Mouse (Mus musculus): Measurements from ENCODE around the gene Cdkl5. TPM values are rescaled to one million over a fixed set of nuclear protein-coding genes. Genes with fewer than 3 reads are reported as not detected.

The Cdkl5 gene
- polyA plus RNA-seq (2012; rRNA removed): 0.23 and 0.53 TPM in 2 replicates

DNA sequence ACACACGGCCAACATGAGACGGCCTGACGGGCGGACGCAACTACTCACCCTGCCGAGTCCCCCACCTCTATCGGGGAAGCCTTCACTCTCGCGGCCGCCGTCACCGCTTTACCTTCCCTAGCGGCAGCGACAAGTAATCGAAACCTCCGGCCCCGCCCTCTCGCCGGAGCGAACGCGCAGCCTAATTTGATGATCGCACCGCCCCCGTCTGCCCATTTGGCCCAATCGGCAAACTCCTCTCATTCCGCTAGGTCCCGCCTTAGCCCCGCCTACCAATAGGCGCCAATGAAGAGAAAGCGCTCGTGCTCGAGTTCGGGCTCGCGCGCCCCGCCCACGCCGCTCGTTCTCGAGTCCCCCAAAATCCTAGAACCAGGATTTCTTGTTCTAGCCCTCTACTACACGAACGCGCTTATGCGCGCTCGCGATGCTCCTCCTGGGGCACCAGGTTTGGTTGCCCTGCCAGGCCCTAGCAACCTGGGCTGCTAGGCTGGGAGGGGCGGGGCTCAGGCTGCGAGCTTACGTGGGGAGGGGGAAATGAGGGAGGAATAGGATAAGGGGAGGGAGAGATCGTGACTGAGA lies at the start of gene Cdkl5:
Gene Cdkl5, minus strand, starts transcription at position 162 of the 579 bp plus-strand sequence.
- no peaks in the 10 kb centered on the region for H3K27me3 ChIP-seq (ENCODE audit: control insufficient read depth, insufficient read depth, low read length)
- H3K36me3 ChIP-seq (ENCODE audit: control insufficient read depth, insufficient read depth, low read length): no peaks in the 10 kb centered on the region
- H3K27ac ChIP-seq (ENCODE audit: insufficient read depth, low read length): peak within 1 kb of the TSS; percentile 45
- H3K4me3 ChIP-seq (ENCODE audit: extremely low read depth, insufficient read depth, insufficient read length): peak within 1 kb of the TSS; percentile 80
- TF ChIP-seq CTCF (IDR thresholded peaks at IDR 0.05; ENCODE audit: extremely low read depth, insufficient read depth, insufficient read length, insufficient replicate concordance) (no peak), POLR2A (IDR thresholded peaks at IDR 0.05; ENCODE audit: low read depth, low read length) (peak; percentile 16; the same call in 1 of the 2 replicates)
- no peaks in the 10 kb centered on the region for H3K4me1 ChIP-seq (ENCODE audit: control insufficient read depth, insufficient read depth, insufficient read length)
- 34% methylated on average over 53 of the region's 53 CpGs for WGBS
- DNase-seq (ENCODE audit: low read depth in 1 of 2, low spot score in 2 of 2): peak; percentile 89

DNA sequence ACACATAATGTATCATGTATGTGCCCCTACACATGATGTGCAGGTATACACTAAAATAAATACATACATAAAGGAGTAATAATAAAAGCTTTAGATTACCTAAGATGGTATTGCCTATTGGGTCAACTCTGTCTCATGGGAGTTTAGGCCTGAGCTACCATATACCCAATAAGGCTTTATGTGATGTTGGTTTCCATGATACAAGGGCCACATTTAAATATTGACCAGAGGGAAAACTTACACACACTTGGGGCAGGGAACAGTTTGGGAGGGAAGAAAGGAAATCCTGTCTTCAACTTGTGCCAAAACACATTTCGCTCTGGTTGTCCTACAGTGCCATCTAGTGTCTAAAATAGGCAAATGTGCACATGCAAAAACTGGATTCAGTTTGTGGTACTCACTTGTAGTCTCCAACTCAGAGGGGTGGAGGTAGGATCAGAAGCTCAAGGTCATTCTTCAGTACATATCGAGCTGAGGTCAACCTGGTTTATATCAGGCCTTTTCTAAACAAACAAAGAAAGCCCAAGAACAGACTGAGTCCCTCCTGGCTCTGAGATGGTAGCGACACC lies 38.8 kb upstream of the Cdkl5 start:
- H3K27ac ChIP-seq (ENCODE audit: insufficient read depth, low read length): no peak overlapping the region
- TF ChIP-seq POLR2A (IDR thresholded peaks at IDR 0.05; ENCODE audit: low read depth, low read length) (no peak), CTCF (IDR thresholded peaks at IDR 0.05; ENCODE audit: extremely low read depth, insufficient read depth, insufficient read length, insufficient replicate concordance) (peak; percentile 25; the same call in 1 of the 2 replicates)
- H3K36me3 ChIP-seq (ENCODE audit: control insufficient read depth, insufficient read depth, low read length): no peaks in the 10 kb centered on the region
- no peaks in the 10 kb centered on the region for H3K4me1 ChIP-seq (ENCODE audit: control insufficient read depth, insufficient read depth, insufficient read length)
- H3K4me3 ChIP-seq (ENCODE audit: extremely low read depth, insufficient read depth, insufficient read length): no peak overlapping the region
- DNase-seq (ENCODE audit: low read depth in 1 of 2, low spot score in 2 of 2): peak; percentile 3
- H3K27me3 ChIP-seq (ENCODE audit: control insufficient read depth, insufficient read depth, low read length): no peaks in the 10 kb centered on the region
- WGBS: 43% methylated on average over 3 of the region's 3 CpGs

DNA sequence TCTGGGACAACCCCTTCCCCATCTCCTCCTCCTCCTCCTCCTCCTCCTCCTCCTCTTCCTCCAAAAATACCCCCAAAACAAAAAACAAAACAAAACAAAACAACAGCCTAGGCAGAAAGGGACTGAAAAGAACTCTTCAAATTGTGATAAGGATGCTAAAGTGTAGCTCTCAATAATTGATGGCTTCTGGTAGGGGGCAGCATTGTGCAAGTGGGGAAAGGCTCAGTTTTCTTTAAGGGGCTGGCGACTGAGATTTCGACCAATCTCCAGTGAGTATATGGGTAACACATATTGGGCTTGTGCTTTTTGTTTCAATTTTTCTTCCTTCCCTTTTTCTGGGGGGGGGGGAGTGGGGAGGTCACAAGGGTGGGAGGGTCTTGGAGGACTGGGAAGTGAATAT lies 37.9 kb upstream of the Cdkl5 start:
- H3K36me3 ChIP-seq (ENCODE audit: control insufficient read depth, insufficient read depth, low read length): no peaks in the 10 kb centered on the region
- no peak overlapping the region for H3K4me3 ChIP-seq (ENCODE audit: extremely low read depth, insufficient read depth, insufficient read length)
- no peaks in the 10 kb centered on the region for H3K4me1 ChIP-seq (ENCODE audit: control insufficient read depth, insufficient read depth, insufficient read length)
- 43% methylated on average over 2 of the region's 2 CpGs for WGBS
- TF ChIP-seq CTCF (IDR thresholded peaks at IDR 0.05; ENCODE audit: extremely low read depth, insufficient read depth, insufficient read length, insufficient replicate concordance) (no peak), POLR2A (IDR thresholded peaks at IDR 0.05; ENCODE audit: low read depth, low read length) (no peak)
- no peaks in the 10 kb centered on the region for H3K27me3 ChIP-seq (ENCODE audit: control insufficient read depth, insufficient read depth, low read length)
- DNase-seq (ENCODE audit: low read depth in 1 of 2, low spot score in 2 of 2): no peak
- no peak overlapping the region for H3K27ac ChIP-seq (ENCODE audit: insufficient read depth, low read length)

DNA sequence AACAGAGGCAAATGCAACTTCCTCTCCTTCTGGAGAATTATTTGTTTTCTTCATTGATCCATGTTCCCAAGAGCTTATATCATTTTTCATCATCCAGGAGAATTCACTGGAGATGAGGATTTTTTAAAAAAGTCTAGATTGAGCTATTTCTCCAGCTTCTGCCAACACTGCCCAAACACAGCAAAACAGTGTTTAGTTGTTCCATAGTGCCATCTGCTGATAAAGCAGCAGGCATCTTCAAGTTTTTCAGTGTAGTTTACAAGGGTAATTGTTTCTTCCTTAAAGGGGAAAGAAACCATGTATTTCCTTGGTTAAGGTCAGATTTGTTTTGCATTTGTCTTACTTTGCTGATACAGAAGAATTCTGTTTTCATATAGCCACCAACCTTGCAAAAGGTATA lies 35.7 kb upstream of the Cdkl5 start:
- DNase-seq (ENCODE audit: low read depth in 1 of 2, low spot score in 2 of 2): no peak
- TF ChIP-seq CTCF (IDR thresholded peaks at IDR 0.05; ENCODE audit: extremely low read depth, insufficient read depth, insufficient read length, insufficient replicate concordance): no peak
- no peak for TF ChIP-seq POLR2A (IDR thresholded peaks at IDR 0.05; ENCODE audit: low read depth, low read length)
- H3K36me3 ChIP-seq (ENCODE audit: control insufficient read depth, insufficient read depth, low read length): no peaks in the 10 kb centered on the region
- no peak overlapping the region for H3K4me3 ChIP-seq (ENCODE audit: extremely low read depth, insufficient read depth, insufficient read length)
- H3K27me3 ChIP-seq (ENCODE audit: control insufficient read depth, insufficient read depth, low read length): no peaks in the 10 kb centered on the region
- no peaks in the 10 kb centered on the region for H3K4me1 ChIP-seq (ENCODE audit: control insufficient read depth, insufficient read depth, insufficient read length)
- no peak overlapping the region for H3K27ac ChIP-seq (ENCODE audit: insufficient read depth, low read length)

DNA sequence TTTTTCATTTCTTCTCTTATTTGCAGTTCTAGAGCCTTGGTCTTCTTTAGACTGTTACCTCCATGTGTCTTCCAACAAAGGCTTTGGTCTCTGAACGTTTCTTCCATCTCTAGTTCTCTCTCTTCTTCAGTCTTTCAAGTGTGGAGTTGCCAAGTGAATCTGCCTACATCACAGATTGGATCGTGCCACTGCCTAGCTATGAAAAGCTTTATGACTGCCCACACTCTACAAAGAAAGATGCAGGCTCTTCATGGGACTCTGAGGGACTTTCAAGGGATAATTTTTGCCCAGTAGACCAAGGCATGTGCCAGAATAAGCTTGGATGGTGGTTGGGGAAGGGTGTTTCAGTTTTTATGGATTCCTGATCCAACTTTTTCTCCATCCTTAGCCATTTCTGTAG lies 30.0 kb upstream of the Cdkl5 start:
- Histone ChIP-seq H3K36me3 (ENCODE audit: control insufficient read depth, insufficient read depth, low read length) (no peaks in the 10 kb centered on the region), H3K27me3 (ENCODE audit: control insufficient read depth, insufficient read depth, low read length) (no peaks in the 10 kb centered on the region), H3K4me3 (ENCODE audit: extremely low read depth, insufficient read depth, insufficient read length) (no peak overlapping the region), H3K27ac (ENCODE audit: insufficient read depth, low read length) (no peak overlapping the region), H3K4me1 (ENCODE audit: control insufficient read depth, insufficient read depth, insufficient read length) (no peaks in the 10 kb centered on the region)
- WGBS: 63% methylated on average over 2 of the region's 2 CpGs
- DNase-seq (ENCODE audit: low read depth in 1 of 2, low spot score in 2 of 2): no peak
- TF ChIP-seq POLR2A (IDR thresholded peaks at IDR 0.05; ENCODE audit: low read depth, low read length): no peak
- TF ChIP-seq CTCF (IDR thresholded peaks at IDR 0.05; ENCODE audit: extremely low read depth, insufficient read depth, insufficient read length, insufficient replicate concordance): no peak

DNA sequence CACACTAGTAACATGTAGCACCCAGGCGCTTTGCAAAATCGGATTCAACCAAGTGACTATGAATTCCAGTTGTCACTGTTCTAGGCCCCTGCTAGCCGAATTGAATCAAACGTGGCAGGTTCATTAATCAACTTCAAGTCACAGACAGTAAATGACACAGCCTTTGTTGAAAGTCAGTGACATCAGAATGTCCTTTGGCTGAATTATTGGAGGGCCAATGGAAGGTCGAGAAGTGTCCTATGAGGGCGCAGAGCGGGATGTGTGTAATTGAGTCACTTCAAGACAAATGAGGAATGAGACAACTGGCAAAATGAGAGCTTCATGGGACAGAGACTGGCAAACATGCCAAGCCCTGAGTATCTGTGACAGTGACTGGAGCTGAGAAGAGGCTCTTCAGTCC lies 27.0 kb upstream of the Cdkl5 start:
- 87% methylated on average over 7 of the region's 7 CpGs for WGBS
- H3K4me1 ChIP-seq (ENCODE audit: control insufficient read depth, insufficient read depth, insufficient read length): no peaks in the 10 kb centered on the region
- H3K27me3 ChIP-seq (ENCODE audit: control insufficient read depth, insufficient read depth, low read length): no peaks in the 10 kb centered on the region
- TF ChIP-seq CTCF (IDR thresholded peaks at IDR 0.05; ENCODE audit: extremely low read depth, insufficient read depth, insufficient read length, insufficient replicate concordance) (no peak), POLR2A (IDR thresholded peaks at IDR 0.05; ENCODE audit: low read depth, low read length) (no peak)
- H3K27ac ChIP-seq (ENCODE audit: insufficient read depth, low read length): no peak overlapping the region
- no peak overlapping the region for H3K4me3 ChIP-seq (ENCODE audit: extremely low read depth, insufficient read depth, insufficient read length)
- no peak for DNase-seq (ENCODE audit: low read depth in 1 of 2, low spot score in 2 of 2)
- no peaks in the 10 kb centered on the region for H3K36me3 ChIP-seq (ENCODE audit: control insufficient read depth, insufficient read depth, low read length)

DNA sequence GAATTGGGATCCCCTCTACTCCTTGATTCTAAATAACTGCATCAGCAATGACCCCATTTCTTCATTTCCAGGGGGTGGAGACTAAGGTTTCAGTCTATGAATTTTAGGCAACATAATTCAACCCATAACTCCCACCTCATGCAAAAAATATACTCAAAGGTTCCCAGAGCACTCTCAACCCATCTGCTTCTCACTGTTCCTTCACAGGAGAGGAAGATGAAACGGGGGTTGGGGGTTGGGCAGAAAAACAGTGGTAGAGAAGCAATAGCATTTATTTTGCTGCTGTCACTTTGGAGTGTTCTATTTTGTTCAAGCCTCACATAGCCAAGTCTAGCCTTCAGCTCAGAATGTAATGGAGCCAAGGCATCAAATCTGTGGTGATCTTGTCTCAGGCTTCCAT lies 23.7 kb upstream of the Cdkl5 start:
- no peaks in the 10 kb centered on the region for H3K27me3 ChIP-seq (ENCODE audit: control insufficient read depth, insufficient read depth, low read length)
- H3K4me1 ChIP-seq (ENCODE audit: control insufficient read depth, insufficient read depth, insufficient read length): no peaks in the 10 kb centered on the region
- H3K36me3 ChIP-seq (ENCODE audit: control insufficient read depth, insufficient read depth, low read length): no peaks in the 10 kb centered on the region
- DNase-seq (ENCODE audit: low read depth in 1 of 2, low spot score in 2 of 2): no peak
- WGBS: 70% methylated on average over 1 of the region's 1 CpGs
- H3K27ac ChIP-seq (ENCODE audit: insufficient read depth, low read length): no peak overlapping the region
- TF ChIP-seq POLR2A (IDR thresholded peaks at IDR 0.05; ENCODE audit: low read depth, low read length) (no peak), CTCF (IDR thresholded peaks at IDR 0.05; ENCODE audit: extremely low read depth, insufficient read depth, insufficient read length, insufficient replicate concordance) (no peak)
- no peak overlapping the region for H3K4me3 ChIP-seq (ENCODE audit: extremely low read depth, insufficient read depth, insufficient read length)
